Mouse (Mus musculus) cerebellum, postnatal 25 days (tissue): ENCODE measurements around the gene Mknk2.
"Not testable (repeated sequence)": the region's sequence is repeated elsewhere in the genome, so short reads cannot be mapped to it uniquely, and the experiment has no call there.

Experiments
- DNase-seq, 2 experiments: peaks; one replicate each; pipeline ENCODE4 v3.0.0; 2021; ENCODE audit warnings: mixed read lengths in 2 of 2

Gene Mknk2

DNA sequence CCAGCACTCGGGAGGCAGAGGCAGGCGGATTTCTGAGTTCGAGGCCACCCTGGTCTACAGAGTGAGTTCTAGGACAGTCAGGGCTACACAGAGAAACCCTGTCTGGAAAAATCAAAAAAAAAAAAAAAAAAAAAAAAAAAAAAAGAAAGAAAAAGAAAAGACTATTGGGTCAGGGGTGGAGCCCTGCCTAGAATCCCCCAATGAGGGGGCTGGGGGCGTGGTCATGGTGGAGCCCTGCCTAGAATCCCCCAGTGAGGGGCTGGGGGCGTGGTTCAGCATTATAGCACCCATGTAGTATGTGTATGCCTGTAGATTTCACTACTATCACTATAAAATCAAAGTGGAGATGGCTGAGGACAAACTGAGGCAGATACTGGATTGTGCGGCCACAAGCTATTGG lies 28.0 kb downstream of the Mknk2 start:
- DNase-seq: not testable (repeated sequence)

DNA sequence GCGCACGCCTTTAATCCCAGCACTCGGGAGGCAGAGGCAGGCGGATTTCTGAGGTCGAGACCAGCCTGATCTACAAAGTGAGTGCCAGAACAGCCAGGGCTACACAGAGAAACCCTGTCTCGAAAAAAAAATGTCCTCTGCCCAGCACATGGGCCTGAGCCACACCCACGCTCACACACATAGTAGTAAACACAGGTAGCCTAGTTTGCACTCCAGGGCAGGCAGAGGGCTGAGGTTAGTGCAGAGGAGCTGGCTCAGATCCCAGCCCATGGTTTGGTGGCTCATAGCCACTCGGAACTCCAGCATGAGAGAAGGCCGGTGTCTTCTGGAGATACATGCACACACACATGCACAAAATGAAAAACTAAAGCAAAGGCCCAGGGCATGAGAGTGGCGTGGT lies 31.0 kb downstream of the Mknk2 start:
- no peak for DNase-seq

DNA sequence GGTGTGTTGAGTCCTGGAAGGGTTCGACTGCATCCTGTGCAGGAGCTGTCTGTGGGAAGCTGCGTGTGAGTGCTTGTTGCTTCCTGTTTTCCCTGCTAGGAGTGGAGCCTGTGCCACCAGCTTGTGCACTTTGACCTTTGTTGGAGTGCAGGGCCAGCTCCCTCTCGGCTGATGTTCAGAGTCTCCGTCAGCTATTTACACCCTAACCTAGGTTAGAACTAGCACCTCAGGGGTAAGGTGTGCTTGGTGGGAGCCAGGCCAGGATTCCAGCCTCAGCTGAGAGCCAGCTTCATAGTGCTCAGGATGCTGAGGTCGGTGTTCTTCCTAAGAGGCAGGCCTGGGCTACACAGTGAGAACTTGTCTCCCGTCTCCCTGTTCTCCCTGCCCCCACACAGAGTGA lies 42.6 kb downstream of the Mknk2 start:
- no peak for DNase-seq

DNA sequence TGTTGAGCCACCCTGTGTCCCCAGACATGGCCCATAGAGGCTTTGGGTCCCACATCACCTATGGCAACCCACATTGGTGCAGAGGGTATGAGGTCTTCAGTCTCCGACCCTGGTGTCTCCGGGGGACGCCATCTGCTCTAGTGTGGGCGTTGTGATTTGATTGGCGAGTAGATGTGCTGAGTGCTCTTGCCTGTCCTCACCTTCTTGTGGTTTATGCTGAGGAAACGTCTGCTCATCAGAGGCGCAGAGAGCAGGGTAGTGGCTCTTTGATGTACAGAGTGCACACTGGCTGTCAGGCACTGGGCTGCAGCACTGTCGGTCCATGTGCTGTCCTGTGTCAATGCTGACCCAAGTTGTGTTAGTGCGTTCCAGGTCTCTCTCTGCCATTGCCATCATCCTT lies 49.0 kb downstream of the Mknk2 start:
- no peak for DNase-seq

DNA sequence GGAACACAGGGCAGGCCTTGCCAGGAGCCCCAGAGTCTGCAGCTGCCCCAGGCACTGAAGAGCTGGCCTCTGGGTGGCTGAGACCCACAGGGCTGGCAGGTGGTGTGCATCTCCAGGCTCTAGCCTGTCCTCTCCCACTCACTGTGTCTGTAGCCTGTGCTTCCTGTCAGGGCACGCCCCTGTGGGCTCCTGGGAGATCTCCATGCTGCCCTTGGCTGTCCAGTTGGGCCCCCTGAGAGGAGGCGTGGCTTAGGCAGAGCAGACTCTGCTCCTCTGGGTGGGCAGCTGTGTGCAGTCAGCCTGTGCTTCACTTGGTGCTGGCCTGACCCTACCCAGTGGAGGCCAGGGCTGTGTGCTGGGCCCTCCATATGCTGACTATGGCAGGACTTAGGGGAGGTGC lies 50.2 kb downstream of the Mknk2 start:
- DNase-seq: no peak

DNA sequence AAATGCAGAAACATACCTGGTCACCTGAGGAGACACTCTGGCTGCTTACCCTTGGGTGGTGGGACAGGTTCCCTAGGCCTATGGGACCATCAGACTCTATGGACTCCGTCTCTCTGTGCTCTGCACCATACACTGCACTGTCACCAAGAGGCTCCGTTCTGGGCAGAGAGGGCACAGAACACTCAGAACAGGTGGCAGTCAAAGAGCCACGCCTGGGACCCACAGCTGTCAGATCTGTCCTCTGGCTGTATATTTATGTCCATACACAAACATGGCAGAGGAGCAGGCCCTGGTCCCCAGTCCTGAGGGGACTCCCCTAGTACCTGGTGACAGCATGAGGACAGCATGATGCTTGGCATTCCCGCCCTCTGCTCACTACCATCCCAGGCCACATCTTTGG lies 52.1 kb downstream of the Mknk2 start:
- no peak for DNase-seq

DNA sequence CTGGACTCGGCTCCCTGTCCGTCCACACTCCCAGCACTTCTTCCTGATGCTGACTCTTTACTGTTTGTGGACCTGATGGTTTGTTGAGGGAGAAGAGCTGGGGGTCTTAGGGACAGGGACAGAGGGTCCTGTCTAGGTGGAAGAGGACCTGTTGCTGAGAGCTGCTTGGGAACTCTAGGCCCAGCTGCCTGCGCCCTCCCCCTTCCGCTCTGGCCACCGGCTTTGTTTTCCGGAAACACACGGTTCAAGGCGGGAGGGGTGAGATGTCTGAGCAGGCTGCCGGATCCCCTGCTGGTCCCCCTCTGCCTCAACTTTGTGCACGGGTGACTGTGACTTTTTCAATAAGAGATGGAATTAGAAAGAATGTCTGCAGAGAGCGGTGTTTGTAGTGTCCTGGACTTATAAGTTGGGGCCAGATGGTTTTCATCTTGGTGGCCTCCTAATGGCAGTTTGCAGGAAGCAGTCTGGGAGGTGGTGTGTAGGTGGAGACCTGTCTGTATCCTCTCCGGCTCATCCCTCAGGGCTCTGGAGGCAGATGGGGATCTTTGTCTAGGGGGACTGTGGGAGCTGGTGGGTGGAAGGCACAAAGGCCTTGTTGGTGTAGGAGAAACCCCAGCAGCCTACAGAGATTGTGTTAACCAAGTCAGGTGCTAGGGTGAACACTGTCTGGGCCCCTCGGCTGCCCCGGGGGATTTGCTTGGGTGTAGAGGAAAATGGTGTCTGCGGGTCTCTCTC lies 54.3 kb downstream of the Mknk2 start:
- peak; percentile 65 to 77 for DNase-seq

DNA sequence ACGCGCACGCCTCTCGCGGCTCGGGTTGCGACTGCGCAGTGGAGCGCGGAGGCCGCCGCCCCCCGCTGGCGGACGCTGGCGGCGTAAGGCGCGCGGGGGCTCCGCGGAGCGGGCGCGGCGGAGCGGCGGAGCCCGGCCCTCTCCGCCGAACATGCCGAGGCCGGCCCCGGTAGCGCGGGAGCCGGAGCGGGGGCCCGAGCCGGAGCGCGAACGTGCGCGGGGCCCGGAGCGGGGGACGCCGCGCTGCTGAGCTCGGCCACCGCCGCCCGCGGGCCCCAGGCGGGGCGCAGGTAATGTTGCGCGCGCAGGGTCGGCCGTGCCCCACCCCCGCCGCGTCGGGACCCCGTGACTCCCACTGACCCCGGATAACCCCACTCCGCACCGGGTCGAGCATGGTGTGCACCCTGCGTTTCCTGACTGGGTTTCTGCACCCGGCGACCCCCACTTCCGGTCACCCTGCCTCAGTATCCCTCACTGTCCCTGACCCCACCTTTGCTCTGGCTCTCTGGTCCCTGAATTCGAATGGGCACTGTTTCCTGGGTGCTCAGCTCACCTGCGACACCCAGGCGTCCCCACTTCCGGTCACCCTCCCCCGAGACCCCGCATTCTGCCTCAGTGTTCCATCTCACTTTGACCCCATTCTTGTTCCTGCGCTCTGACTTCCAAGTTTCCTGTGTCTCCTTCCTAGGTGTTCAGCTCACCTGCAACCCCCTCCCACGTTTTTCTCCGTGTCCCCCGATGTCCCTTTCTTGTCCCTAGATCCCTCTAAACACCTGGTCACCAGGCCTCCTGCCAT lies 55.1 kb downstream of the Mknk2 start, which contains the start of gene Csnk1g2:
TSS of gene Csnk1g2 (plus strand) at position 178 of the 796 bp plus-strand sequence.
- DNase-seq: peak in 1 of 2 experiments; percentile 100

DNA sequence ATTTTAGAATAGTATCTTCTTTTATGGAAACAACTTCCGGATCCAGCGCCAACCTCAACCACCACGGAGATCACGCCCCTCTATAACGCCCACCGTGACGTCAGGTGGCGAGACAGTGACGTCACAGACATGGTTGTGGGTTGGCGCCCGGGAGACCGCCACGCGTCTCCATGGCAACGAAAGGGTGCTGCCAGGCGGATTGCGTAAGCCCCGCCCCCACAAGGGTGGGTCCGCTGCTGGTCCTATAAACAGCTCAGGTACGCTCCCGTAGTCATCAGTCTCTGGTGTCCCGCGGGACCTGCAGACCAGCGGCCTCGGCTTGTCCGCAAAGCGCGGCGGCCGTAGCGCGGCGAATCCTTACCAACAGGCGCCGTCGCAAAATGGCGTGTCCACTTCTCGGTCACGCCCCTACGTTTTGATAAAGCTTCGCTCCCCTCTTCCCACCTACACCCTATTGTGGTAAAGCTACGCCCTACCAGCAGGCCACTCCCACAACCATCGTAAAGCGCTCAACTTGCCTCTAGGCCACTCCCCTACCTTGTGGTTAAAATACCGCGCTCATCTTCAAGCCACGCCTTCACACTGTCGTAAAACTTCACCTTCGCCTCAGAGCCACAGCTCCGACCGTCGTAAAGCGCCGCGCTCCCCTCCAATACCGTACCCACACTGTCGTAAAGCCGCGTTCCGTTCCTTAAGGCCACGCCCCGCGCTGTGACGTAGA lies 55.8 kb downstream of the Mknk2 start:
- DNase-seq: peak; percentile 99

DNA sequence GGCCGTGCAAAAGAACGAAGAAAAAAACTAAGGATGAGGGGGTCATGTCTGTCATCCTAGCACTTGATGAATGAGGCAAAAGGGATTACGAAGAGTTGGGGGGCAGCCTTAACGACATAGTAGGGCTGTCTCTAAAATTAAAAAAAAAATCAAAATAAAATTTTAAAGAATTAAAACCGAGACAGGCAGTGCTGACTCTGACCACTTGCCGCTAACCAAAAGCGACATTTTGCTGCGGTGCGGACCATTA lies 56.3 kb downstream of the Mknk2 start:
- DNase-seq: no peak

DNA sequence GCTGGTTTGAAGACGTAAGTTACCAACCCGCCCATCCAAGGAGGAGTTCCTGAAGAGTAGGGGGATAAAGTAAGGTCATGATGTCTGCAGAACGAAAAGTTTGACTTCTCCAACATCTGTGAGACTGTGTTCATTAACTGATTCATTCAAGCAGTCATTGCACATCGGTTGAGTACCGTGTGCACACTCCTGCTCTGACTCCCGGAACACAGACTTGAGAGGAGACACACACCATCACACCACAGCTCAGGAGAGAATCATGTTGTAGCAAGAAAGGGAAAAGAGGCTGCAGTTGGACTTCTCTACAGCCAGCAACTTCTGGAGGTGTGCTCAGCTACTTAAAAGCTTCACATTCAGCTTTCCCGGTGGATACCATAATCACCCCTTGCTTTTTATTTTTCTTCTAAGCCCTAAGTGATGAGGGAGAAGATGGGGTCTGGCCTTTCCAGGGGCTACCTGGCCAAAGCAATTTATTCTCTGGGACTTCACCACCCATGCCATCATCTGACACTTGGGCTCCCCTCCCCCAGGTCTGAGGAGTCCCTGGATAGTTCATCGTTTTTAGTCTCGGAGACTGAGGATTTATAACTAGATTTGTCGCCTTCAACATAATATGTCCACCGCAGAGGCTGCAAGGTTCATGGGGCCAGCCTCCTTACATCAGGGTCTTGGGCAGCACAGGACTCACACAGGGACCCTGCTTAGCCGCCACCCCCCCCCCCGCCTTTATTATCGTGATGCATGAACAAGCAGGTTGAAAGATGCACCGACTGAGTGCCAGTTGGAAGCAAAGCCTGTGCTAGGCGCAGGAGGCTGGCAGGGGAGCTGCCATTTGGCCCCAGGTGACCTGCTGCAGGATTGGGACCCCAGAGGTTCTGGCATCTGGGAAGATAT lies 56.9 kb downstream of the Mknk2 start:
- DNase-seq: peak in 1 of 2 experiments; percentile 44

DNA sequence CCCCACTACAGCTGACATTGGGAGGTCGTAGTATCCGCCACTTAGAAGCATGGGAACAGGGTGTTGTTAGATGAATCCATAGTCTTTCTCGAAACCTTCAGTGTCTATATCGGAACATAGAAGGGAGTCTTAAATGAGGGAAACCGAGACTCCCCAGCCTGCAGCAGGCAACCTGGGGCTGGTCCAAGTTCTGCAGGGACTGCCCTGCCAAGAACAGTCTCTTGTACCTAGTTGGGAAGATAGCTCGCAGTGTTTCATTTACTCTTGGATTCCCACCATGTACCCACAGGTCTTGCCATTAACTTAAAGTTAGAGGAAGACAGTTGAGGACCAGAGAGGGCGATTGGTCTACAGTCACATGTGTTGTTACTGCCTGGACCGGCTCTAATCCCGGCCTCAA lies 57.5 kb downstream of the Mknk2 start:
- peak in 1 of 2 experiments; percentile 11 for DNase-seq

DNA sequence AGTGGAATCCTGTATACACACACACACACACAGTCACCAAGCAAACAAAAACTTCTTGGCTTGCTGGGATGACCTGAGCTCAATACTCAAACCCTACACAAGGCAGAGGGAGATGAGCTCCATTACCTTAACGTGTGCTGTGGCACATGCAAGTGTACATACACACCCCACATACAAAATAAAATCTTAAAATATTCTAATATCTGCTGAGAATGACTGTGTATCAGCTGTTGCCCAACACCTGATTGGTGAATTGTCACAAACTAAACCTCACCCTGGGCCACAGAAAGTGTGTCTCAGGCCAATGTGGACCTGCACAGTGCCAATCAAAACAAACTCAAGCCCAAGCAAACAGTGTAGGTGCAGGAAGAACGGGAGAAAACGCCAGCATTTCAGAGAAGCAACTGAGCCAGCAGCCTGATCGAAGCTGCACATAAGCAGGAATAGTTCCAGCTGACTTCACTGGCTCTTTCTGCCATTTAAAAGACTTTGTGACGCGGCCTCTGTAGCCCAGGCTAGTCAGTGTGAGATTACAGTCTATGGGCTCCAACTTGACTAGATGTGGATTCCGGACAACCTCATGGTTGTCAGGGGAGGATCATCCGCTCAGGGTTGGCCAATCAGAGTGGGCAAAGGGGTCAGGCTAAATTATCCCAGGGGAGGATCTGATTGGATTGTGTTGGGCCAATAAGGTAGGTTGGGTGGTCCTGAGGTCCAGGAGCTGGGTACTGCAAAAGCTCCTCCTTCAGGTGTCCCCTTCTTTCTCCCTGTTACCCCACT lies 58.3 kb downstream of the Mknk2 start:
- no peak for DNase-seq

DNA sequence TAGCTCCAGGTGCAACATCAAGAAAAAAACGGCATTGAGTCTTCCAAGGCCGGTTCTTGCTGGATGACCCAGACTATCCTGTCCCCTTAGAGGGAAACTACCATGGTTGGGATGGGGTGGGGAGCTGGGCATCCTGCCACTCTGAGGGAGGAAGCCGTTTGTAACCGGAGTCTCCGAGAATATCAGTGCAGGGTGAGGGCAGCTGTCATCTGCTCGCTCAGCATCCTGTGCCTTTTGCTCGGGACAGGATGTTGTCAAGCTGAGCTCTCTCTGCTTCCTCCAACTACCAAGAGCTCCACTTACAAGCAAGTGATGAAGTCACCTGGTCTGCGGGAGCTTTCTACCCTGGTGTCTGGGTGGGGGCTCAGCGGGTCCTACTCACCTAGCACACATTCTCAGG lies 59.7 kb downstream of the Mknk2 start:
- DNase-seq: peak in 1 of 2 experiments; percentile 19
